Mouse (Mus musculus) MEL (cell line): ENCODE results near the gene Hes6. TPM values are rescaled to one million over a fixed set of nuclear protein-coding genes. Genes with fewer than 3 reads are reported as not detected.

Experiments used
- DNase-seq: peaks from one replicate; pipeline ENCODE4 v3.0.0; 2011; ENCODE audit warnings: low read depth, low spot score
- H3K27ac ChIP-seq: 2 replicates; pipeline ENCODE4 v1.5.1; 2012; ENCODE audit warnings: low read depth, mild to moderate bottlenecking, control low read depth, low read length, moderate library complexity; ENCODE audit not compliant: control insufficient read depth
- H3K27me3 ChIP-seq, 2 experiments: fragments of 150-350 bp in 1 of 2; sonication (generic) in 1 of 2; 2 replicates each; pipeline ENCODE4 v1.6.1; 2012; ENCODE audit warnings: low read length in 2 of 2, mild to moderate bottlenecking in 2 of 2, improper control_type of control experiment in 1 of 2, moderate library complexity in 1 of 2; ENCODE audit not compliant: insufficient read depth in 2 of 2, control insufficient read depth in 1 of 2
- H3K36me3 ChIP-seq, 2 experiments: 2 replicates each; pipeline ENCODE4 v1.6.1; 2012 to 2014; ENCODE audit warnings: low read length in 2 of 2, improper control_type of control experiment in 1 of 2, inconsistent platforms in 1 of 2, mild to moderate bottlenecking in 1 of 2; ENCODE audit not compliant: insufficient read depth in 2 of 2, control insufficient read depth in 1 of 2
- H3K4me1 ChIP-seq, 2 experiments: fragments of 150-350 bp in 1 of 2; sonication (generic) in 1 of 2; 2 replicates each; pipeline ENCODE4 v1.6.1; 2012; ENCODE audit warnings: low read length in 2 of 2, improper control_type of control experiment in 1 of 2, mild to moderate bottlenecking in 1 of 2; ENCODE audit not compliant: insufficient read depth in 2 of 2, control insufficient read depth in 1 of 2
- H3K4me3 ChIP-seq, 2 experiments: fragments of 150-350 bp in 1 of 2; sonication (generic) in 1 of 2; 2 replicates each; pipeline ENCODE4 v1.5.1; 2012; ENCODE audit warnings: low read depth in 2 of 2, low read length in 2 of 2, mild to moderate bottlenecking in 2 of 2, moderate library complexity in 2 of 2, control low read depth in 1 of 2, improper control_type of control experiment in 1 of 2; ENCODE audit not compliant: control insufficient read depth in 1 of 2, insufficient read depth in 1 of 2
- H3K79me2 ChIP-seq: 2 replicates; pipeline ENCODE4 v1.6.1; 2012; ENCODE audit warnings: mild to moderate bottlenecking, low read length, moderate library complexity; ENCODE audit not compliant: control insufficient read depth, poor library complexity, insufficient read depth
- H3K9ac ChIP-seq: 2 replicates; pipeline ENCODE4 v1.6.1; 2012; ENCODE audit warnings: low read depth, mild to moderate bottlenecking, control low read depth, low read length, moderate library complexity; ENCODE audit not compliant: control insufficient read depth, poor library complexity, severe bottlenecking
- H3K9me3 ChIP-seq: fragments of 150-350 bp; sonication (generic); replicated peaks from 2 replicates; pipeline ENCODE4 v1.6.1; 2012; ENCODE audit warnings: mild to moderate bottlenecking, low read length, improper control_type of control experiment, moderate library complexity; ENCODE audit not compliant: insufficient read depth
- CHD1 ChIP-seq: IDR thresholded peaks from 2 replicates; pipeline ENCODE4 v1.6.1; 2012; ENCODE audit warnings: low read depth, mild to moderate bottlenecking, inconsistent platforms, low read length, improper control_type of control experiment
- CHD2 ChIP-seq: IDR thresholded peaks from 2 replicates; pipeline ENCODE4 v1.6.1; 2011; ENCODE audit warnings: low read length, improper control_type of control experiment
- E2F4 ChIP-seq: IDR thresholded peaks from 2 replicates; pipeline ENCODE4 v1.6.1; 2011; ENCODE audit warnings: low read depth, low read length, improper control_type of control experiment, borderline replicate concordance
- ELF1 ChIP-seq: IDR thresholded peaks from 2 replicates; pipeline ENCODE4 v1.6.1; 2014; ENCODE audit warnings: low read depth, mild to moderate bottlenecking, inconsistent platforms, low read length, improper control_type of control experiment, moderate library complexity
- EP300 ChIP-seq, 2 experiments: IDR thresholded peaks; 2 replicates each; pipeline ENCODE4 v1.6.1; 2011; ENCODE audit warnings: improper control_type of control experiment in 2 of 2, low read length in 2 of 2, low read depth in 1 of 2, mild to moderate bottlenecking in 1 of 2
- ETS1 ChIP-seq: IDR thresholded peaks from 2 replicates; pipeline ENCODE4 v1.6.1; 2012; ENCODE audit warnings: low read depth, mild to moderate bottlenecking, inconsistent platforms, low read length, improper control_type of control experiment, moderate library complexity
- KAT2A ChIP-seq: conservative IDR thresholded peaks from 2 replicates; pipeline ENCODE4 v1.6.1; 2012; ENCODE audit warnings: low read depth, low read length, improper control_type of control experiment, inconsistent platforms
- MEF2A ChIP-seq: IDR thresholded peaks from 2 replicates; pipeline ENCODE4 v1.6.1; 2014; ENCODE audit warnings: low read depth, mild to moderate bottlenecking, inconsistent platforms, low read length, improper control_type of control experiment; ENCODE audit not compliant: poor library complexity, insufficient replicate concordance, severe bottlenecking; ENCODE audit errors: extremely low read depth
- RCOR1 ChIP-seq: IDR thresholded peaks from 2 replicates; pipeline ENCODE4 v1.6.1; 2012; ENCODE audit warnings: low read depth, mild to moderate bottlenecking, inconsistent platforms, low read length, improper control_type of control experiment
- SIN3A ChIP-seq: IDR thresholded peaks from 2 replicates; pipeline ENCODE4 v1.6.1; 2012; ENCODE audit warnings: low read length, improper control_type of control experiment, inconsistent platforms
- SMC3 ChIP-seq: IDR thresholded peaks from 2 replicates; pipeline ENCODE4 v1.6.1; 2011; ENCODE audit warnings: low read depth, low read length, improper control_type of control experiment
- TAL1 ChIP-seq: IDR thresholded peaks from 2 replicates; pipeline ENCODE4 v1.6.1; 2012; ENCODE audit warnings: mild to moderate bottlenecking, inconsistent platforms, low read length, moderate library complexity, mixed read lengths
- TCF12 ChIP-seq: IDR thresholded peaks from 2 replicates; pipeline ENCODE4 v1.6.1; 2014; ENCODE audit warnings: low read depth, mild to moderate bottlenecking, inconsistent platforms, low read length, improper control_type of control experiment, moderate library complexity
- UBTF ChIP-seq: IDR thresholded peaks from 2 replicates; pipeline ENCODE4 v1.6.1; 2012; ENCODE audit warnings: low read depth, mild to moderate bottlenecking, inconsistent platforms, low read length, improper control_type of control experiment, moderate library complexity, borderline replicate concordance; ENCODE audit not compliant: insufficient read depth
- USF1 ChIP-seq: IDR thresholded peaks from 2 replicates; pipeline ENCODE4 v1.6.1; 2014; ENCODE audit warnings: low read depth, mild to moderate bottlenecking, inconsistent platforms, low read length, improper control_type of control experiment, moderate library complexity
- ZKSCAN1 ChIP-seq: IDR thresholded peaks from 2 replicates; pipeline ENCODE4 v1.6.1; 2012; ENCODE audit warnings: low read depth, mild to moderate bottlenecking, inconsistent platforms, low read length, improper control_type of control experiment, moderate library complexity
- polyA plus RNA-seq, 2 experiments: library from polyadenylated mRNA; stranded (reverse) in 1 of 2; unstranded in 1 of 2; fragments of >175 nt in 1 of 2; fragments of >200 nt in 1 of 2; gene quantifications; 2 replicates each; pipeline versions ENCODE4 v1.2.1 to v1.2.4; 2012; ENCODE audit warnings: low replicate concordance in 2 of 2, low read depth in 1 of 2; ENCODE audit not compliant: insufficient read length in 2 of 2, insufficient read depth in 1 of 2, missing spikeins in 1 of 2
- total RNA-seq: library from RNA; depleted of rRNA; stranded (reverse); fragments of 300-350 nt; gene quantifications from 2 replicates; pipeline ENCODE4 v1.2.3, GENCODE M21; 2012

Gene Hes6
- total and polyA plus RNA-seq, 3 experiments = 38.8 to 47.9 TPM; not detected in 1

DNA sequence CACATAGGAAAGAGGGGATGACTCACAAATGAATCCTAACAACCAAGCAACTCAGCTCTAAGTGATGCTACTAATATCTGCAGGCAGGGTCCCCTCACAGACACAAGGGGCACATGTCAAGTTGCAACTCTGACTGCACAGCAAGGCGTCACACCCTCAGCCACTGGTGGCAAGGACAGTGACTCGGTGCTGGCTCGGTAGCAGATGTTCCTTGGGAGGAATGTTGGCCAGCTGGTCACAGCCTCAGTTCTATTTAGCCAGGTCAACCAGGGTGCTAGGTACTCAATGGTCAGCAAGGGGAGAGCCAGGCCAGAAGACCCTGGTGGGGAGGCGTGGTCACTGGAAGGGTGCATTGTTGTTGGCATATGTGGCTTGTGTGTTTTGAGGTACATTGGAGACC, 6.0 kb downstream of the Hes6 start:
- peaks cover 3% of the 10 kb centered on the region; the same call in 1 of the 2 replicates for H3K79me2 ChIP-seq
- H3K9ac ChIP-seq = no peak overlapping the region
- no peaks in the 10 kb centered on the region for H3K9me3 ChIP-seq
- H3K4me1 ChIP-seq = peaks cover 0 to 4% of the 10 kb centered on the region in 2 experiments; a peak in 1 of 4 replicates
- no peak overlapping the region for H3K27ac ChIP-seq
- H3K36me3 ChIP-seq = no peaks in the 10 kb centered on the region
- H3K4me3 ChIP-seq = no peak overlapping the region
- no peak for DNase-seq
- no peak for TF ChIP-seq CHD1
- TF ChIP-seq SIN3A = no peak
- TF ChIP-seq ETS1 = no peak
- TF ChIP-seq TAL1 = no peak
- TF ChIP-seq USF1 = no peak
- no peak for TF ChIP-seq RCOR1
- no peak for TF ChIP-seq EP300 (IDR thresholded peaks at IDR 0.05; ENCODE audit: low read depth in 1 of 2, low read length in 2 of 2)
- TF ChIP-seq MEF2A = no peak
- TF ChIP-seq ELF1 = no peak
- TF ChIP-seq KAT2A = no peak
- no peak for TF ChIP-seq E2F4
- no peaks in the 10 kb centered on the region; a peak in 2 of 4 replicates for H3K27me3 ChIP-seq

DNA sequence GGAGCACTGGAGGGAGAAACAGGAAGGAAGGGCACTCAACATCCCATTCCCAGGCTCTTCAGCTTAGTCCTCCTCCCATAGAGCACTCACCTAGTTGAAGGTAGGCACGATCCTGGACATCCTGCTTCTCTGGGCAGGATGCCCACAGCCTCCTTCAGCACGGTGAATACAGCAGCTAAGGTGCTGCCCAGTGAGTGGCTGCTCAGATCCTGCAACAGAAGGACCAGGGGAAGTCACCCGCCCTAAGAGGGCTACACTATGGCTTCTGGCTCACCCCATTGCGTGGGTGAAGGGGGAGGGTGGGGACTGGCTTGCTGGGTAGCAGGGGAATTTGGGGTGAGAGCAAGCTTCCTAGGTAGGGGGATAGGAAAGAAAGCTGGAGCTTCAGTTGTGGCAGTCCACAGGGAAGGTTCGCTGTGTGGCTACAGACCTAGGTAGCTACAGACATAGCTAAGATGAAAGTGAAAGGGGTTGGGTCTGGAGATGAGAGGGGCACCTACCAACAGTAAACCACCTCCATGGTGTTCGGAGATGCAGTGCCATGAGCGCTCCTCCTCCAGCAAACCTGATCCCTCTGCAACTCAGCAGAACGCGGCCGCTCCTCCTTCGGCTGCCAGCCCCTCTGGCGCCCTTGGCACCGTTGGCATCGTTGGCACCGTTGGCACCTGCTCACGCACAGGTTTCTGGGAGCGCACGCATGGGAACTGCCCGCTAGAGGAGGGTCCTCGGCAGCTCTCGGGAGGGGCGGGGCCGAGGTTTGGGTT, 8.2 kb downstream of the Hes6 start:
- H3K27ac ChIP-seq = no peak overlapping the region
- H3K79me2 ChIP-seq = no peaks in the 10 kb centered on the region
- TF ChIP-seq RCOR1 (no peak), KAT2A (no peak), UBTF (no peak), ZKSCAN1 (no peak), TCF12 (no peak), CHD2 (no peak), SMC3 (no peak), ETS1 (no peak)
- no peak overlapping the region for H3K9ac ChIP-seq
- no peaks in the 10 kb centered on the region for H3K4me1 ChIP-seq
- no peak overlapping the region for H3K4me3 ChIP-seq
- DNase-seq = no peak
- H3K27me3 ChIP-seq = no peaks in the 10 kb centered on the region; a peak in 2 of 4 replicates
- no peaks in the 10 kb centered on the region for H3K9me3 ChIP-seq
- H3K36me3 ChIP-seq = no peaks in the 10 kb centered on the region
